Mouse (Mus musculus) right cerebral cortex, adult 2 months (tissue): ENCODE results near the gene Gid8.

Experiments used
- DNase-seq, 2 experiments: peaks; one replicate each; pipeline ENCODE4 v3.0.0; 2021 to 2022; ENCODE audit warnings: low spot score in 2 of 2

Gene Gid8

GRCm38 (mm10) chr2:180746569-180747192 is 36.8 kb downstream of the Gid8 start:
- DNase-seq = no peak

DNA sequence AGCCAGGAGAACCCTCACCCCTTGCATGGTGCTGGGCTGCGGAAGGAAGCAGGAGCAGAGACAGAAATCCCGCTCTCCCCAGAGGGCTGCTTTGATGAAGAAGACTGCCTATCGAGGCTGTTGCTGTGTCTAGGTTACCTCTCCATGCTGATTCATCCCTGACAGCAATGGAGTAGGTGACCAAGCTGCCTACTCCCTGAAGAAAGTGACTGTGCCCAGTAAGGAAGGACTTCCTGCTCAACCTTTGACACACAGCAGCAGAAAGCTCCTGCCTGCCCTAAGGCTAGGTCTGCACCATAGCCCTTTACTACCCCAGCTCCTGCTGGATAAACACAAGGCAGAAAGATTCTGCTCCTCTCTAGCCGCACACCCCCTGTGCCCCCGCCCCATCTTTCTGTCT is 39.0 kb downstream of the Gid8 start:
- DNase-seq = no peak

DNA sequence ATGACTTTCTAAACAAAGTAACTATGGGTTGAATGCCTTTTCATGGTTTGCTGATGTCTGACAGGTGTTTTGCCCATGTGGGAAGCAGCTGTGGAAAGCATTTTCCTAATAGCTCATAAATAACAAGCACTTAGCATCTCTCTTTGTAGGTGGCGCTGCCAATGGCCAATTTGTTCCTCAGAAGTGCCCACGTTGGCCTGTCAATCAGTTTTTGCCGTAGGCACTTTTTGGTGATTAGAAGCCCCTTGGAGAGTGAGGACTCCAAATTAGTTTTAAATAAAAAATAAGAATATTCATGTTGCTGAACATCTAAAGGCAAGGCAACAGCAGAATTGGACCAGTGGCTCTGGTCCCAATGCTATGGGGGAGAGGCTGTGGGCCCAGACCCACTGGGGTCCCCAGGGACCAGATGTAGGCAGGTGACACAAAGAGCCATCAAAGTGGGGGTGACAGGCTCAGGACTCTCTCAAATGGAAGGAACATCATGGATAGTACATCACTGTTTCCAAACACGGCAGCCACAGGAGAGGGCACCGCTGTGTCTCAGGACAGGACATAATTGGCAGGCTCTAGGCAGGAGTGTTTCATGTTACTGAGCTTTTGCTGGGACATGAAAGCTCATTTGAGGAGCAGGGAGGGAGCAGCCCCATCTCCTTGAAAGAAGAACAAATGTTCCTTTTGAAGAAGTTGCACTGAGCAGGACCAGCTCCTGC is 45.2 kb downstream of the Gid8 start:
- DNase-seq = no peak

DNA sequence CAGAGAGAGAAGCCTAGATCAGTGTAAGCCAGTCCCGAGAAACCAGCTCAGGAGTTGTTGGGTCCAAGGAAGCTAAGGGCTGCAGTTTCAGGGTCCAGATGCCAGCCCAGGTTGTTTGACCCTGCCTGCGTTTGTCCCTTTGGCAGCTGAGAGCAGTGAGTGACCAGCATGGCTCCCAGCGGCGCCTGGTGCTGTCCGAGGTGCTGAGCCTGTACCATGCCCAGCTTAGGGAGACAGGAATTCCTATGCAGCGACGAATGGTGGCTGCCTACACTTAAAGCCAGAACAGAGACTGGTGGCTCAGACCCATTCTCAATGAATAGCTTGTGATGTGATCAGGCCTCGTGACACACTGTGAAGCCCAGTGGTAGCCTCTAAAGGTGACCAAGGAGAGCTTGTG is 46.0 kb downstream of the Gid8 start:
- DNase-seq = no peak

DNA sequence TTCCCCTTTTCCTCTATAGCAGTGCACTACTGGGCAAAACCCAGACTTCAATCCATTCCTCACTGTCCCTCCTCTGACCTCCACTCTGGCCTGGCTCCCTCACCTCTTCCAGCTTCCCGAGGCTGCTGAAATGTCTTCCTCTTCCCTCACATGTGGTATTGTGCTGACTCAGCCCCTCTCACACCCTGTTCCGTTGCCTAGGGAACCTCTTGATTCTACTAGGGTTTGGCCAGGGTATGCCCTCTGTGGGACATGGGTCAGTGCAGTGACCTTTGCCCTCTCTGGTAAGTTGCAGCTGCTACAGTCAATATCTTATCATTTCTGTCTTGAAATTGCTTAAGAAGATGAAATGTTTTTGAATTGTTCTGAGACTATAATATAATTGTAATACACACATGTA is 46.9 kb downstream of the Gid8 start:
- DNase-seq = no peak

DNA sequence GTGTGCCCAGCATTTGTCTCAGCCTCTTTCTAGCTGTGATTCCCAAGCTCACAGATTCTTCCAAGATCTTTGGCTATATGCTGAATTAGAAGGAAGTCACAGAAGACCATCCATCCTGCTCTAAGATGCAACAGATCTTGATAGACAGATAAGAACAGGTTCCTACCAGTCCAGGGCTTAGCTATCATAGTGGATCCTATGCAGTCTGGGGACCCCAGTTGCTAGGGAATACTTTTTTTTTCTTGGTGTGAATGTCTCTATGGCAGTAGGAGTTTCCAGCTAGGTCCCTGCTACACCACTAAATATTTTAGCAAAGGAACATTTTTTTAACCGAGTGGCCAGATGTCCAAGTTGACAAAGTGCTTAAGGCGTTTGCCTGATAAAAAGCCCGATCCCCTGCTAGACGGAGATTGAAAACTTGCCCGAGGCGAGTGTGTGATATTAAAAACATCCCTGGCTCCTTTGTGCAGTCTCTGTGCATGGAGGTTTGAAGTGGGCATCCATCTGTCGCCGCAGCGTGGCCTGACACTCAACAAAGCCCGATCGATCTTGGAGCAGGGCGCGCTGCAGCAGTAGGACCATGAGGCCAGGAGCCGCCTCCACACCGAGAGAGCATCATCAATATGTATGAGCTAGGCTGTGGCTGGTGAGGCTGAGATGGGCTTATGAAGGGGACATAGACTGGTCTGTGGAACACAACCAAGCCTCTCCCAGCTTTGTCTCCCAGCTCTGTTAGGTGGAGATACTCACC is 48.8 kb downstream of the Gid8 start:
- DNase-seq = no peak

GRCm38 (mm10) chr2:180764986-180765385 is 55.1 kb downstream of the Gid8 start:
- DNase-seq = no peak

DNA sequence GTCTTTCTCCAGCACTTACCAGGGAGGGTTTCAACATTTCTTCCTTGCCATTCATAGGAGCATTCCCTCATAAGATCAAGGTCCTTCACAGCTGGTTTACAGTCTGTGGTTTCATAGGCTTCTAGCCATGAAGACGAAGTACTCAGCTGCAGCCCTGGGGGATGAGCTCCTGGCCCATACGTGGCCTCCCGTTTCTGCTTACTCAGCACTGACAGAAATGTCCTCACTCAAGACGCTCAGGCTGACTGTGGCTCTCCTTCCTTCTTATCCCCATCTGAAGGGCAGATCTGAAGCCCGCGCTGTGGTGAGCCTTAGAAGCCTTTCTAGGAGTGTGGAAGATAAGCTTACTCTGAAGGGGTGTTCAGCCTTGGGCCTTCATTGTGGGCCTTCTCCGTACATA is 55.8 kb downstream of the Gid8 start:
- DNase-seq = no peak
